Mouse (Mus musculus): ENCODE measurements around the gene Gm3854. TPM values are rescaled to one million over a fixed set of nuclear protein-coding genes. Genes with fewer than 3 reads are reported as not detected.
A peak's percentile ranks its signal among the peaks of the same experiment; 100 is the strongest.
"Not testable (repeated sequence)": the region's sequence is repeated elsewhere in the genome, so short reads cannot be mapped to it uniquely, and the experiment has no call there.

The Gm3854 gene
- polyA plus RNA-seq (2016; fragmentation: Nextera tagmentation; extraction: Ambion mirVana) = 3.4 and 3.5 TPM in 2 replicates

DNA sequence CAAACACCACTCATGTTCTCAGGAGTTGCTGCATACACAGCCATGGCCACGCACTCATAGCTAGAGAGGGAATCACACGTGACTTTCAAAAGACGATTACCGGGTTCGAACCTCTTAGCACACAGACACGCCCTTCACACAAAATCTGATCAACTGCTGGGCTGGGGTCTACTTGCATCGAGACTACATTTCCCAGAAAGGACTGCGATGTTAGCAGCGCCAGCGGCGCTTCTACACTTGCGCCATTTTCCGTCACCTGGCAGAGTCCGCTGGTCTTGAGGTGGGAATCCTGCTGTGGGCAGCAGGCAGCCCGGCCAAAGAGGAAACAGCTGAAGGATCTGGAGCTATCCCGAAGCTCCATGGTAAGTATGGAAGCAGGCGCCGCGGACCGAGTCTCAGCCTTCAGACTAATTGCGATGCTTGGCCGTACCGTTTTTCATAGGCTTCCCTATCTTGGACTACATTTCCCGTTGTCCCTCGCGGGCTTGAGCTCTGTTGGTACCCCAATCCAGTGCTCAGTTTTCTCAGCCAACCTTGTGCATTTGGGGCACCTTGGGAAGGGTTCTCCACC, at the start of gene Gm3854:
Gene Gm3854 (plus strand): TSS at position 259 of the 571 bp plus-strand sequence.
- H3K4me1 ChIP-seq (replicated peaks) = 0 out of 2 replicates have a peak, but pooled peaks cover 4% of the 10 kb centered on the region
- H3K4me3 ChIP-seq = peak within 1 kb of the TSS; percentile 62
- H3K9me3 ChIP-seq = no peaks in the 10 kb centered on the region
- no peaks in the 10 kb centered on the region for H3K27me3 ChIP-seq (ENCODE audit: insufficient read depth, poor library complexity, severe bottlenecking)
- peak within 1 kb of the TSS; percentile 90 for H3K27ac ChIP-seq
- no peaks in the 10 kb centered on the region for H3K36me3 ChIP-seq
- WGBS = 1% methylated on average over 26 of the region's 26 CpGs
- peak; percentile 83 for DNase-seq (ENCODE audit: low spot score)

DNA sequence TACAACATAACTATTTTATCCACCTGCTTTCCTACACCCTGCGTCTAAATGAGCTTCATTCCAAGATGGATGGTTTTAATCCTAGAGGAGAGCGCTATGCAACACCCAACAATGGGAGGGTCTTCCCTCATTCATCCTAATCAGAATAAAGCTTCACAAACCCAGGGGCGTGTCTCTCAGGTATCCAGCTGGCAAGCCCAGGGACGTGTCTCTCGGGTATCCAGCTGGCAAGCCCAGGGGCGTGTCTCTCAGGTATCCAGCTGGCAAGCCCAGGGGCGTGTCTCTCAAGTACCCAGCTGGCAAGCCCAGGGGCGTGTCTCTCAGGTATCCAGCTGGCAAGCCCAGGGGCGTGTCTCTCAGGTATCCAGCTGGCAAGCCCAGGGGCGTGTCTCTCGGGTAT, 42.8 kb upstream of the Gm3854 start:
- H3K27ac ChIP-seq; H3K4me3 ChIP-seq; DNase-seq (ENCODE audit: low spot score); H3K4me1 ChIP-seq (replicated peaks); H3K27me3 ChIP-seq (ENCODE audit: insufficient read depth, poor library complexity, severe bottlenecking): not testable (repeated sequence)
- peaks cover 13% of the 10 kb centered on the region for H3K9me3 ChIP-seq
- peaks cover 62% of the 10 kb centered on the region for H3K36me3 ChIP-seq
- 82% methylated on average over 11 of the region's 11 CpGs for WGBS

DNA sequence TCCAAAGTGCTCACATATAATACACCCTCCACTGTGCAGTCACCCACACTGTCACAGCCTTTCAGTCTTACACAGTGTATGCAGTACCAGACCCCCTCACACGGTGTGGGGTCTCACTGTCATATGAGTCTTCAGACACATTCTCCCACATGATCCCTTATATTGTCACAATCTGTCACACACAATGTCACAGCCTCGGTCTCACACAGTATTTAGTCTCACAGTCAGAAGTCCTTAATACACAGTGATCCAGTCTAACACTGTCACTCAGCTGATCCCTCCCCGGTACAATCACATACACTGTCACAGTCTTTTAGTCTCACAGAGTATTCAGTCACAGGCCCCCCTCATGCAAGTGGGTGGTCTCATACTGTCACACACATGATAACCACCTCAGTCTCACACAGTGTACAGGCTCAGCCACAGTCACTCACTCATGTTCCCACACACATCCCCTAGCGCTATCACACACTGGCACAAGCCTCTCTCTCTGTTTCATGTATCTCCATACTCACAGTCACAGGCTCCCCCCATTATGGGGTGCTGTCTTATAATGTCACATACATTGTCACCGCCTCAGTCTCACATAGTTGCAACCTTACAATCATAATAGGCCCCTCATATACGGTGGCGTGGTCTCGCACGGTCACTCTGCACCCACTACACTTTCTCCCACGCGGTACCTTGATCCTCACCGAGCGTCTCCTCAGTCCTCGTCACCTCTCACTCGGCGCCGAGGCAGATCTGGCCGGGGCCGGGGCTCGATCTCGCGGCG, 12.9 kb upstream of the Gm3854 start:
- no peak for DNase-seq (ENCODE audit: low spot score)
- H3K36me3 ChIP-seq = 0 out of 2 replicates have a peak, but pooled peaks cover 18% of the 10 kb centered on the region
- H3K27ac ChIP-seq = peak overlapping the region; percentile 92
- peaks cover 11% of the 10 kb centered on the region; the same call in 1 of the 2 replicates for H3K4me1 ChIP-seq (replicated peaks)
- peak overlapping the region; percentile 63 for H3K4me3 ChIP-seq
- 21% methylated on average over 23 of the region's 23 CpGs for WGBS
- H3K27me3 ChIP-seq (ENCODE audit: insufficient read depth, poor library complexity, severe bottlenecking) = no peaks in the 10 kb centered on the region
- H3K9me3 ChIP-seq = peaks cover 7% of the 10 kb centered on the region; the same call in 1 of the 2 replicates

DNA sequence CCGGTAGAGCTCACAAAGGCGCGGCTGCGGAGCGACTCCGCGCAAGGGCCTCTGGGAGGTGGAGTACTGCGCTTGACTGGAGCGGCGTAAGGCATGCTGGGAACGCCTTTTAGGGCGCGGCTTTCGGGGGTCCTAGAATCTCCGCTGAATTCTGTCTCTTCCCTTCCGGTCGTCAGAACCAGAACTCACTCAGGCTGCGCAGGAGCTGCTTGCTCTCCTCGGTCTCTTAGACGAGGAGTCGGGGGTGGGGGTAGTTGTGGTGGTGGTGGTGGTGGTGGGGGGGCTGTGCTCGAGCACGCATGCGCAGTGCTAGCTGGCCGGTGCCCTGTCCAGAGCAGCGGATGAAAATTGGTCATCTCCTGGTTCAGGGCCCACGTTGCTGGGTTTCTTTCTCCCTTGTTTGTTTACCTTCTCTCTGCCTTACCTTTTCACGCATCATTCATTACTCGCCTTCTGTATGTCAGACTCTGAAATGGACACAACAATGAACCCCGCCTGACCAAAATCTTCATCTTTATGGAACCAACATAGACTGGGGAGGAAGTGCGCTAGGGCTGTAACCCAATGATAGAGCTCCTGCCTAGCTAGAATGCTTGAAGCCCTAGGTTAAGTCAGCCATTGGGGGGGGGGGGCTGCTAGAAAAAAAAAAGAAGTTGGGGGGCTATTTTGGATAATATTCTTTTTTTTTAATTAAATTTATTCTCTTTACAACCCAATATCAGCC, 12.2 kb upstream of the Gm3854 start, which contains the start of gene Zfp583:
Gene Zfp583 (minus strand): TSS at position 53 of the 724 bp plus-strand sequence.
- 5% methylated on average over 31 of the region's 31 CpGs for WGBS
- peak; percentile 87 for DNase-seq (ENCODE audit: low spot score)
- peak within 1 kb of the TSS; percentile 63 for H3K4me3 ChIP-seq
- peaks cover 7% of the 10 kb centered on the region; the same call in 1 of the 2 replicates for H3K9me3 ChIP-seq
- no peaks in the 10 kb centered on the region for H3K27me3 ChIP-seq (ENCODE audit: insufficient read depth, poor library complexity, severe bottlenecking)
- peak within 1 kb of the TSS; percentile 92 for H3K27ac ChIP-seq
- 0 out of 2 replicates have a peak, but pooled peaks cover 18% of the 10 kb centered on the region for H3K36me3 ChIP-seq
- peaks cover 11% of the 10 kb centered on the region; the same call in 1 of the 2 replicates for H3K4me1 ChIP-seq (replicated peaks)

DNA sequence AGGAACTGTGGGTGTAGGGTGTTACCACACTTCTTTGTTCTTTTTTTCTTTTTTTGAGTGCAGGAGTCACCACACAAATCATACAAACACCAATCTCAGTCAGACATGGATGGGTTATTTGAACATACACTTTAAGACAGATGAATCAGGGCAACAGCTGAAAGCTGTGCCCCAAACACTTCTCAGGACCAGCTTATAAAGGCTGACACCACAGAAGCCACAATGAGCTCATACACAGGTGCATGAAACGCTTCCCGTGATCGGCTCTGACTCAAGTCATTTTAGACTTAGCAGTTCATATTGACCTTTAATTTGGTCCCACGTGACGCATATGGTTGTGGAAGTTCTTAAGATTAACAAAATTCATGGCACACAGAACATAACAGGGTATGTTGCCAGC, 3.7 kb upstream of the Gm3854 start:
- H3K27ac ChIP-seq = no peak overlapping the region
- no peak overlapping the region for H3K4me3 ChIP-seq
- 0 out of 2 replicates have a peak, but pooled peaks cover 4% of the 10 kb centered on the region for H3K4me1 ChIP-seq (replicated peaks)
- 83% methylated on average over 5 of the region's 5 CpGs for WGBS
- DNase-seq (ENCODE audit: low spot score) = no peak
- no peaks in the 10 kb centered on the region for H3K27me3 ChIP-seq (ENCODE audit: insufficient read depth, poor library complexity, severe bottlenecking)
- no peaks in the 10 kb centered on the region for H3K36me3 ChIP-seq
- H3K9me3 ChIP-seq = no peaks in the 10 kb centered on the region

DNA sequence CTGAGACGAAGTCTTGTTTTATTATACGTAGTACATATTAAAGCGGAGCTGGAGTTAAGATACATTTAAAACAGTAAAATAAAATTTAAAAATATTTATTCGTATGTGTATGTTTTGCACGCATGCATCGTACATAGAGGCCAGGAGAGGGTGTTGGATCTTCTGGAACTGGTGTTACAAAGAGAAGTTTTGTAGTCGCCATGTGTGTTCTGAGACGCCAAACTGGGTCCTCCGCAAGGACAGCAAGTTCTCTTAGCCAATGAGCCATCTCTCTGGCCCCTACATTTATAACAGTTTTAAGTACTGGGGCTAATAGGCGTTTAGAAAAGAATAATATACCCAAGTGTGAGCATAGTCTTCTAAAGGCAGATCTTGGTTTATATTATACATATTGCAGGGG, 565 bp downstream of the Gm3854 start:
- no peak for DNase-seq (ENCODE audit: low spot score)
- WGBS = 36% methylated on average over 10 of the region's 10 CpGs
- Histone ChIP-seq H3K4me1 (replicated peaks) (0 out of 2 replicates have a peak, but pooled peaks cover 4% of the 10 kb centered on the region), H3K27me3 (ENCODE audit: insufficient read depth, poor library complexity, severe bottlenecking) (no peaks in the 10 kb centered on the region), H3K36me3 (no peaks in the 10 kb centered on the region), H3K27ac (peak overlapping the region; percentile 90), H3K4me3 (peak overlapping the region; percentile 62), H3K9me3 (no peaks in the 10 kb centered on the region)

DNA sequence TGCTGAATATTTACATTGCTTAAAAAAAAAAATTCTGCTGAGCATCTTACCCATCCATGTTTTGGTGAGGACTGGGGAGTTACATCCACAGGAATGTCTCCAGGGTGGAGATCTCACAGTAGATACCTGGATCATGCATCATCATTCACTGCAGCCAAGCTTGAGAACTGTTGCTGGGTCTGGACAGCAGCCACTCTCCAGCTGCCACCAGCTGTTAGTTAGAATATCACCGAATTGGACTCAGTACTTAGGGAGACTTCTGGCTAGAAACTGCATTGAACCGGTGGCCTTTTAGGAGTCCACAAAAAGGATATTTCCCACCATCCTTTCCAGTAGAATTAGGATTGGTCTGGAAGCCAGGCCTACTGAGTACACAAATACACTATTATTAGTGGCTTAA, 14.6 kb downstream of the Gm3854 start:
- Histone ChIP-seq H3K36me3 (peaks cover 16% of the 10 kb centered on the region), H3K9me3 (no peaks in the 10 kb centered on the region), H3K4me3 (no peak overlapping the region), H3K27ac (no peak overlapping the region), H3K27me3 (ENCODE audit: insufficient read depth, poor library complexity, severe bottlenecking) (no peaks in the 10 kb centered on the region), H3K4me1 (replicated peaks) (peaks cover 10% of the 10 kb centered on the region; the same call in 1 of the 2 replicates)
- no peak for DNase-seq (ENCODE audit: low spot score)
- 69% methylated on average over 2 of the region's 2 CpGs for WGBS

DNA sequence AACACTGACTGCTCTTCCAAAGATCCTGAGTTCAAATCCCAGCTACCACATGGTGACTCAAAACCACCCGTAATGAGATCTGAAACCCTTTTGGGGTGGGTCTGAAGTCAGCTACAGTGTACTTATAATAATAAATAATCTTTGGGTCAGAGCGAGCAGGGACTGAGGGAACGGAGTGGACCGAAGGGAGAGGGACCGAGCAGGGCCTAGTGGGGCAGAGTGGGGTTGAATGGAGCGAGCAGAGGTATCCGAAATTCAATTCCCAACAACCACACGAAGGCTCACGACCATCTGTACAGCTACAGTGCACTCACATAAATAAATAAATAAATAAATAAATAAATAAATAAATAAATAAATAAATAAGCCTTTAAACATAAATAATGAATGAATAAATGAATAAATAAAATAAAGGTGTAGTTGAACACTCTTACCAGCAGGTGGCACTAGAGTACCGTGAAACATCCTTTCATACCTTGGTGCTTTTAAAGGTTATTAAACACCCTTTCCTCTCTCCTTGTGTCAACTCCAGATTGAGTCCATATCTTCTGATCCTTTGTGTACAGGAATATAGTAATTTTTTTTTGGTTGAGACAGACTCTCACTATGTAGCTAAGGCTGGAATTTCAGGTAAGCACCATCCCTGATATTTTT, 15.5 kb downstream of the Gm3854 start:
- H3K4me1 ChIP-seq (replicated peaks) = peaks cover 16% of the 10 kb centered on the region
- H3K27me3 ChIP-seq (ENCODE audit: insufficient read depth, poor library complexity, severe bottlenecking) = no peaks in the 10 kb centered on the region
- no peak overlapping the region for H3K27ac ChIP-seq
- 51% methylated on average over 10 of the region's 10 CpGs for WGBS
- no peaks in the 10 kb centered on the region for H3K9me3 ChIP-seq
- no peak for DNase-seq (ENCODE audit: low spot score)
- no peak overlapping the region for H3K4me3 ChIP-seq
- peaks cover 6% of the 10 kb centered on the region for H3K36me3 ChIP-seq

DNA sequence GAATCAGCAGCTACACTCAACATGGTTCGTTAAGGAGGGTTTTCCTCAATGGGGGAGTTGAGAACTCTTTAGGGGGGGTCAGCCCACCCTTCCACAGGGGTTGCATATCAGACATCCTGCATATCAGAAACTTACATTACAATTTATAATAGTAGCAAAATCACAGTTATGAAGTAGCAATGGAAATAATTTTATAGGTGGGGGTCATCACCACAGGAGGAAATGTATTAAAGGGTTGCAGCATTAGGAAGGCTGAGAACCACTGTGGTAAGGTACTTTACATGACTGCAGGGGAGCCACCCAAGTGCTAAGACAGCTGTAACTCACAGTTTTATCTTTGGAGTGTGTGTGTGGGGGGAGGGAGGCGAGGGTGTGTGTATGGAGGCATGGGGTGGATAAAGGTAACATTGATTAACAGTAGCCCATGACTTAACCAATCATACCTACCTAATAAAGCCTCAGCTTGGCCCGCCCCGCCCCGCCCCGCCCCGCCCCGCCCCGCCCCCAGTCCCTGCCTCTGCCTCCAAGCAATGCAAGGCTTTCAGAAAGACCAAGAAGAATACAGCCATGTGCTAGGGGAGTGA, 17.0 kb downstream of the Gm3854 start:
- no peak overlapping the region for H3K27ac ChIP-seq
- 11% methylated on average over 9 of the region's 9 CpGs for WGBS
- H3K27me3 ChIP-seq (ENCODE audit: insufficient read depth, poor library complexity, severe bottlenecking) = no peaks in the 10 kb centered on the region
- peaks cover 16% of the 10 kb centered on the region for H3K4me1 ChIP-seq (replicated peaks)
- no peaks in the 10 kb centered on the region for H3K9me3 ChIP-seq
- H3K36me3 ChIP-seq = no peaks in the 10 kb centered on the region
- no peak for DNase-seq (ENCODE audit: low spot score)
- H3K4me3 ChIP-seq = no peak overlapping the region

DNA sequence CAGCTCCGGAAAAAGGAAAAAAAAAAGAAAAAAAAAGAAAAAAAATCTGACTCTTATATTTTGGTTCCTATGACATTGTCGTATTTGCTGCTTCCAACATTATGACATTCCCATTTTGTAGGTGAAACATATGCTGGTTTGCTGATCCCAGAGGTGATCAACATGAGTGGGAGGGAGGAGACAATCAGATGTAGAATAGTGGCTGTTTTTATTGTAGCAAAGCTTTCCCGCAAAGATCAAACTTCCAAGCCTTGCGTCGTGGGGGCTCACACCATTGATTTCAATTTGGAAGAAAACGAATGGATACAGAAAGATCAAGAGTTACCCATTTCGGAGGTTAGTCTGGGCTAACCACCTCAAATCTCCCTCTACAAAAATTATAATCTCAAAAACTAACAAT, 18.2 kb downstream of the Gm3854 start:
- WGBS = 30% methylated on average over 7 of the region's 7 CpGs
- no peak for DNase-seq (ENCODE audit: low spot score)
- Histone ChIP-seq H3K4me3 (peak overlapping the region; percentile 59), H3K9me3 (no peaks in the 10 kb centered on the region), H3K27me3 (ENCODE audit: insufficient read depth, poor library complexity, severe bottlenecking) (no peaks in the 10 kb centered on the region), H3K4me1 (replicated peaks) (peaks cover 16% of the 10 kb centered on the region), H3K36me3 (no peaks in the 10 kb centered on the region), H3K27ac (peak overlapping the region; percentile 90)

DNA sequence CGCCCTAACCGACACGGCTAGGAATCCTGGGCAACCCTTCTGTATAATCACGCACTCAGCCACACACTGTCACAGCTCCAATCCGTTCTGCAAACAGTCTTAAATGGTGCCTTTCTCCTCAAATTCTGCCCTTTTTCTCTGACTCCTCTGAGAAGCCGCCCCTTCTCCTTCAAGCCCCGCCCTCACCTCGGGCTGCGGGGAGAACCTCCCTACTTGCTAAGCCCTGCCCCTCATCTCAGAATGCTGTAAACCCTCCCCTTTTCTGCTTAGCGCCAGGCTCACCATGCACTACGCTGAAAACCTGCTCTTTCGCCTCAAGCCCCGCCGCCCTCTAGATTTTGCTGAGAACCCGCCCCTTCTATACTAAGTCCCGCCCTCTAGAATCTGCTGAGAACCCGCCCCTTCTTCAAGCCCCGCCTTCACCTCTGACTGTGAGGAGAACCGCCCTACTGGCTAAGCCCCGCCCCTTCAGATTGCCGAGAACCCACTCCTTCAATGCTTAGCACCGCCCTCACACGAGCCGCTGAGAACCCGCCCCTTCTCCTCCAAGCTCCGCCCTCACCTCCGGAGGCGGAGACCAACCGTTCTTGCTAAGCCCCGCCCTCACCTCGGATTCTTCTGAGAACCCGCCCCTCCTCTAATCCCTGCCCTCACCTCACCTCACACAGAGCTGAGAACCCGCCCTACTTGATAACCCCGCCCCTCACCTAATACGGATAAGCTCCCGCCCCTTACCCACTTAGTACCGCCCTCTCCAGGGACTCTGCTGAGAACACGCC, 18.9 kb downstream of the Gm3854 start:
- peak overlapping the region; percentile 59 for H3K4me3 ChIP-seq
- no peaks in the 10 kb centered on the region for H3K36me3 ChIP-seq
- peak overlapping the region; percentile 90 for H3K27ac ChIP-seq
- no peaks in the 10 kb centered on the region for H3K27me3 ChIP-seq (ENCODE audit: insufficient read depth, poor library complexity, severe bottlenecking)
- H3K9me3 ChIP-seq = no peaks in the 10 kb centered on the region
- DNase-seq (ENCODE audit: low spot score) = peak; percentile 98
- WGBS = under 1% methylated on average over 38 of the region's 38 CpGs
- H3K4me1 ChIP-seq (replicated peaks) = peaks cover 16% of the 10 kb centered on the region
